Mouse (Mus musculus): ENCODE results near the gene Cep78. TPM values are rescaled to one million over a fixed set of nuclear protein-coding genes. Genes with fewer than 3 reads are reported as not detected.

Gene Cep78
- polyA plus RNA-seq, 1 experiment from 2014 or later: 49.6 TPM

GRCm38 (mm10) chr19:15983739-15984344 lies 947 bp downstream of the Cep78 start:
- DNase-seq (ENCODE audit: low spot score, missing footprints): peak; percentile 84
- WGBS: 54% methylated on average over 15 of the region's 15 CpGs
- Histone ChIP-seq H3K9me3 (ENCODE audit: control insufficient read depth, low read length) (no peaks in the 10 kb centered on the region), H3K9ac (ENCODE audit: low read length) (peak overlapping the region; percentile 95), H3K27ac (ENCODE audit: low read depth, low read length) (no peak overlapping the region), H3K4me3 (ENCODE audit: low read depth, low read length) (peak overlapping the region; percentile 85), H3K4me2 (peak overlapping the region; percentile 56), H3K4me1 (ENCODE audit: control insufficient read depth, insufficient read depth, low read length) (peaks cover 15% of the 10 kb centered on the region), H3K27me3 (ENCODE audit: control insufficient read depth, insufficient read depth, low read length) (no peaks in the 10 kb centered on the region), H3K36me3 (ENCODE audit: control insufficient read depth, insufficient read depth, low read length) (no peaks in the 10 kb centered on the region)
- ATAC-seq (ENCODE audit: low FRiP score): no peak

GRCm38 (mm10) chr19:15982926-15983738 lies 1.7 kb downstream of the Cep78 start:
- Histone ChIP-seq H3K4me2 (peak overlapping the region; percentile 56), H3K4me1 (ENCODE audit: control insufficient read depth, insufficient read depth, low read length) (peaks cover 15% of the 10 kb centered on the region), H3K9me3 (ENCODE audit: control insufficient read depth, low read length) (no peaks in the 10 kb centered on the region), H3K4me3 (ENCODE audit: low read depth, low read length) (no peak overlapping the region), H3K27ac (ENCODE audit: low read depth, low read length) (no peak overlapping the region), H3K27me3 (ENCODE audit: control insufficient read depth, insufficient read depth, low read length) (no peaks in the 10 kb centered on the region), H3K9ac (ENCODE audit: low read length) (no peak overlapping the region), H3K36me3 (ENCODE audit: control insufficient read depth, insufficient read depth, low read length) (no peaks in the 10 kb centered on the region)
- 37% methylated on average over 10 of the region's 10 CpGs for WGBS
- ATAC-seq (ENCODE audit: low FRiP score) (peak; percentile 15; the same call in 1 of the 2 replicates), DNase-seq (ENCODE audit: low spot score, missing footprints) (peak; percentile 86)

GRCm38 (mm10) chr19:15981861-15982260 lies 2.9 kb downstream of the Cep78 start:
- Histone ChIP-seq H3K4me2 (no peak overlapping the region), H3K27ac (ENCODE audit: low read depth, low read length) (no peak overlapping the region), H3K9me3 (ENCODE audit: control insufficient read depth, low read length) (no peaks in the 10 kb centered on the region)

GRCm38 (mm10) chr19:15973365-15973764 lies 11.4 kb downstream of the Cep78 start:
- H3K27ac ChIP-seq (ENCODE audit: low read depth, low read length): no peak overlapping the region
- no peak overlapping the region for H3K4me2 ChIP-seq
- no peaks in the 10 kb centered on the region for H3K27me3 ChIP-seq (ENCODE audit: control insufficient read depth, insufficient read depth, low read length)
- WGBS: 82% methylated on average over 4 of the region's 4 CpGs
- no peak overlapping the region for H3K9ac ChIP-seq (ENCODE audit: low read length)
- no peak for DNase-seq (ENCODE audit: low spot score, missing footprints)
- no peaks in the 10 kb centered on the region for H3K9me3 ChIP-seq (ENCODE audit: control insufficient read depth, low read length)
- no peaks in the 10 kb centered on the region for H3K4me1 ChIP-seq (ENCODE audit: control insufficient read depth, insufficient read depth, low read length)
- peaks cover 8% of the 10 kb centered on the region for H3K36me3 ChIP-seq (ENCODE audit: control insufficient read depth, insufficient read depth, low read length)
- no peak for ATAC-seq (ENCODE audit: low FRiP score)
- H3K4me3 ChIP-seq (ENCODE audit: low read depth, low read length): no peak overlapping the region

More at GRCm38 (mm10) chr19:15981861-15982260, 2.9 kb downstream of the Cep78 start:
- WGBS: 77% methylated on average over 4 of the region's 4 CpGs
- no peaks in the 10 kb centered on the region for H3K27me3 ChIP-seq (ENCODE audit: control insufficient read depth, insufficient read depth, low read length)
- no peaks in the 10 kb centered on the region; the same call in 1 of the 2 replicates for H3K36me3 ChIP-seq (ENCODE audit: control insufficient read depth, insufficient read depth, low read length)
- no peak overlapping the region for H3K4me3 ChIP-seq (ENCODE audit: low read depth, low read length)
- ATAC-seq (ENCODE audit: low FRiP score) (0 out of 2 replicates have a peak, but pooled peaks have one; percentile 19), DNase-seq (ENCODE audit: low spot score, missing footprints) (peak; percentile 94)
- H3K9ac ChIP-seq (ENCODE audit: low read length): no peak overlapping the region
- H3K4me1 ChIP-seq (ENCODE audit: control insufficient read depth, insufficient read depth, low read length): peaks cover 15% of the 10 kb centered on the region

- peaks cover 9% of the 10 kb centered on the region for H3K36me3 ChIP-seq (ENCODE audit: control insufficient read depth, insufficient read depth, low read length)
These were observed 19.7 kb downstream of the Cep78 start for GRCm38 (mm10) chr19:15965082-15965481.

GRCm38 (mm10) chr19:15964533-15964932 lies 20.3 kb downstream of the Cep78 start:
- Histone ChIP-seq H3K4me2 (no peak overlapping the region), H3K9ac (ENCODE audit: low read length) (no peak overlapping the region), H3K36me3 (ENCODE audit: control insufficient read depth, insufficient read depth, low read length) (peaks cover 9% of the 10 kb centered on the region), H3K9me3 (ENCODE audit: control insufficient read depth, low read length) (no peaks in the 10 kb centered on the region), H3K4me1 (ENCODE audit: control insufficient read depth, insufficient read depth, low read length) (no peaks in the 10 kb centered on the region), H3K27me3 (ENCODE audit: control insufficient read depth, insufficient read depth, low read length) (no peaks in the 10 kb centered on the region), H3K4me3 (ENCODE audit: low read depth, low read length) (no peak overlapping the region), H3K27ac (ENCODE audit: low read depth, low read length) (no peak overlapping the region)
- DNase-seq (ENCODE audit: low spot score, missing footprints): no peak
- WGBS: 95% methylated on average over 7 of the region's 7 CpGs
- no peak for ATAC-seq (ENCODE audit: low FRiP score)

More at GRCm38 (mm10) chr19:15965082-15965481, 19.7 kb downstream of the Cep78 start:
- Histone ChIP-seq H3K9ac (ENCODE audit: low read length) (no peak overlapping the region), H3K4me2 (no peak overlapping the region), H3K27me3 (ENCODE audit: control insufficient read depth, insufficient read depth, low read length) (no peaks in the 10 kb centered on the region), H3K9me3 (ENCODE audit: control insufficient read depth, low read length) (no peaks in the 10 kb centered on the region), H3K4me3 (ENCODE audit: low read depth, low read length) (no peak overlapping the region), H3K4me1 (ENCODE audit: control insufficient read depth, insufficient read depth, low read length) (no peaks in the 10 kb centered on the region), H3K27ac (ENCODE audit: low read depth, low read length) (no peak overlapping the region)
- WGBS: 69% methylated on average over 3 of the region's 3 CpGs
- ATAC-seq (ENCODE audit: low FRiP score) (peak; percentile 69), DNase-seq (ENCODE audit: low spot score, missing footprints) (peak; percentile 84)

GRCm38 (mm10) chr19:15963011-15963695 lies 21.6 kb downstream of the Cep78 start:
- H3K4me2 ChIP-seq: no peak overlapping the region
- peaks cover 16% of the 10 kb centered on the region for H3K36me3 ChIP-seq (ENCODE audit: control insufficient read depth, insufficient read depth, low read length)
- WGBS: 92% methylated on average over 17 of the region's 17 CpGs
- H3K4me3 ChIP-seq (ENCODE audit: low read depth, low read length): no peak overlapping the region
- DNase-seq (ENCODE audit: low spot score, missing footprints): no peak
- H3K9me3 ChIP-seq (ENCODE audit: control insufficient read depth, low read length): no peaks in the 10 kb centered on the region
- no peaks in the 10 kb centered on the region for H3K4me1 ChIP-seq (ENCODE audit: control insufficient read depth, insufficient read depth, low read length)
- H3K27me3 ChIP-seq (ENCODE audit: control insufficient read depth, insufficient read depth, low read length): no peaks in the 10 kb centered on the region
- ATAC-seq (ENCODE audit: low FRiP score): no peak
- H3K9ac ChIP-seq (ENCODE audit: low read length): no peak overlapping the region
- no peak overlapping the region for H3K27ac ChIP-seq (ENCODE audit: low read depth, low read length)

- Histone ChIP-seq H3K36me3 (ENCODE audit: control insufficient read depth, insufficient read depth, low read length) (peaks cover 16% of the 10 kb centered on the region), H3K4me3 (ENCODE audit: low read depth, low read length) (no peak overlapping the region), H3K4me2 (no peak overlapping the region), H3K9ac (ENCODE audit: low read length) (no peak overlapping the region), H3K27me3 (ENCODE audit: control insufficient read depth, insufficient read depth, low read length) (no peaks in the 10 kb centered on the region), H3K27ac (ENCODE audit: low read depth, low read length) (no peak overlapping the region), H3K9me3 (ENCODE audit: control insufficient read depth, low read length) (no peaks in the 10 kb centered on the region), H3K4me1 (ENCODE audit: control insufficient read depth, insufficient read depth, low read length) (no peaks in the 10 kb centered on the region)
- 92% methylated on average over 13 of the region's 13 CpGs for WGBS
- DNase-seq (ENCODE audit: low spot score, missing footprints) (no peak), ATAC-seq (ENCODE audit: low FRiP score) (no peak)
These were observed 22.5 kb downstream of the Cep78 start for GRCm38 (mm10) chr19:15962313-15962712.

GRCm38 (mm10) chr19:15950225-15950624 lies 34.6 kb downstream of the Cep78 start:
- no peak overlapping the region for H3K4me2 ChIP-seq
- DNase-seq (ENCODE audit: low spot score, missing footprints) (no peak), ATAC-seq (ENCODE audit: low FRiP score) (no peak)
- 95% methylated on average over 3 of the region's 3 CpGs for WGBS
- no peaks in the 10 kb centered on the region for H3K9me3 ChIP-seq (ENCODE audit: control insufficient read depth, low read length)
- no peak overlapping the region for H3K4me3 ChIP-seq (ENCODE audit: low read depth, low read length)
- H3K36me3 ChIP-seq (ENCODE audit: control insufficient read depth, insufficient read depth, low read length): peaks cover 6% of the 10 kb centered on the region
- H3K27ac ChIP-seq (ENCODE audit: low read depth, low read length): no peak overlapping the region
- no peak overlapping the region for H3K9ac ChIP-seq (ENCODE audit: low read length)
- no peaks in the 10 kb centered on the region for H3K4me1 ChIP-seq (ENCODE audit: control insufficient read depth, insufficient read depth, low read length)
- H3K27me3 ChIP-seq (ENCODE audit: control insufficient read depth, insufficient read depth, low read length): no peaks in the 10 kb centered on the region

Measured in midbrain, embryonic 11.5 days (tissue).